Mouse (Mus musculus) ES-Bruce4 (cell line): ENCODE results near the gene Rictor. TPM values are rescaled to one million over a fixed set of nuclear protein-coding genes. Genes with fewer than 3 reads are reported as not detected.

Experiments
- H3K27ac ChIP-seq: 2 replicates; pipeline ENCODE4 v1.5.1; 2012; ENCODE audit warnings: low read length, inconsistent platforms; ENCODE audit not compliant: insufficient read depth
- H3K27me3 ChIP-seq: 2 replicates; pipeline ENCODE4 v1.6.1; 2012; ENCODE audit warnings: mild to moderate bottlenecking, low read length, inconsistent platforms; ENCODE audit not compliant: control insufficient read depth, poor library complexity, insufficient read depth, severe bottlenecking
- H3K36me3 ChIP-seq: 2 replicates; pipeline ENCODE4 v1.6.1; 2012; ENCODE audit warnings: inconsistent platforms, mild to moderate bottlenecking, low read length, moderate library complexity; ENCODE audit not compliant: control insufficient read depth, poor library complexity, insufficient read depth, severe bottlenecking
- H3K4me1 ChIP-seq: one replicate; pipeline ENCODE4 v1.8.1; 2011; ENCODE audit warnings: low read length; ENCODE audit not compliant: control insufficient read depth, insufficient read depth
- H3K4me3 ChIP-seq: 2 replicates; pipeline ENCODE4 v1.5.1; 2011; ENCODE audit warnings: low read depth, mild to moderate bottlenecking, low read length
- H3K9ac ChIP-seq: 2 replicates; pipeline ENCODE4 v1.6.1; 2012; ENCODE audit warnings: low read depth, mild to moderate bottlenecking, inconsistent platforms; ENCODE audit not compliant: poor library complexity, severe bottlenecking
- H3K9me3 ChIP-seq: replicated peaks from 2 replicates; pipeline ENCODE4 v1.6.1; 2012; ENCODE audit warnings: mild to moderate bottlenecking, low read length, inconsistent platforms; ENCODE audit not compliant: control insufficient read depth, poor library complexity, insufficient read depth, severe bottlenecking
- CTCF ChIP-seq: IDR thresholded peaks from one replicate; pipeline ENCODE4 v1.8.1; 2011; ENCODE audit warnings: low read depth, low read length
- EP300 ChIP-seq: IDR thresholded peaks from 2 replicates; pipeline ENCODE4 v1.6.1; 2011; ENCODE audit warnings: low read depth, low read length; ENCODE audit not compliant: insufficient read depth
- POLR2A ChIP-seq: IDR thresholded peaks from one replicate; pipeline ENCODE4 v1.8.1; 2011; ENCODE audit warnings: low read length; ENCODE audit not compliant: insufficient read depth
- polyA plus RNA-seq: library from polyadenylated mRNA; stranded (reverse); fragments of >200 nt; gene quantifications from 2 replicates; pipeline ENCODE4 v1.2.4, GENCODE M21; 2011; ENCODE audit warnings: low read depth; ENCODE audit not compliant: missing spikeins, insufficient read depth, insufficient read length

The Rictor gene
- polyA plus RNA-seq, 1 experiment, result 54.4 TPM

DNA sequence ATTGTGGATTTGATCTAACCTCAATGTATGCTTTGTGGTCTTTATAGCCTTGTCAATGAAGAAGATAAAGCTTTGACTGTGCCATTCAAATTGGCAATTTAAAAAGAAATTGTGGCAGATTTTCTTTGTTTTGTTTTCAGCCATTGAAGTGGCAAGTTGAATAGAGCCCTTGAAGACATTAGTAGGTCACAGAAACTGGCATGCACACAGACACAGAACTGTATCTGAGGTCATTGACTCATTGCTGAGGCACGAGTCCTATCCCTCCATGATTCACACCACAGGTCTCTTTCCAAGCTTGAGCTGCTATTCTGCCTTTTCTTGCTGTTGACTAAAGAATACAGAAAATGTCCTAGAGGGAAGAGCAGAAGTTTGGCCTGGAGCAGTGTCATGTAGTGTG, 141.7 kb downstream of the Rictor start:
- H3K27ac ChIP-seq, result no peak overlapping the region
- no peaks in the 10 kb centered on the region for H3K9me3 ChIP-seq
- H3K27me3 ChIP-seq, result no peaks in the 10 kb centered on the region
- H3K9ac ChIP-seq, result no peak overlapping the region
- no peak overlapping the region for H3K4me3 ChIP-seq
- TF ChIP-seq CTCF, result no peak
- no peak for TF ChIP-seq POLR2A
- no peak for TF ChIP-seq EP300
- H3K36me3 ChIP-seq, result no peaks in the 10 kb centered on the region
- no peaks in the 10 kb centered on the region for H3K4me1 ChIP-seq

Other genes with a start within 250 kb of the Rictor start
- gene Fyb, start 185.5 kb upstream of the Rictor start, polyA plus RNA-seq, result not detected in 2 replicates
- 1.4 and 1.8 TPM in 2 replicates for gene Osmr, start 166.6 kb downstream of the Rictor start, polyA plus RNA-seq